Mouse (Mus musculus): ENCODE measurements around the gene Olfr641.

GRCm38 (mm10) chr7:104018953-104019352, 16.3 kb upstream of the Olfr641 start:
- no peak for TF ChIP-seq CTCF (IDR thresholded peaks at IDR 0.05; ENCODE audit: low read depth)
- no peak for TF ChIP-seq EP300 (IDR thresholded peaks at IDR 0.05; ENCODE audit: low read depth)

Measured in liver, postnatal 0 days (tissue).